Mouse (Mus musculus): Measurements from ENCODE around the gene Prtg. TPM values are rescaled to one million over a fixed set of nuclear protein-coding genes. Genes with fewer than 3 reads are reported as not detected.

Prtg gene
- polyA plus RNA-seq, 1 experiment from 2014 or later = 0.61 TPM

- no peak for ATAC-seq (ENCODE audit: low FRiP score)
- no peak overlapping the region for H3K4me2 ChIP-seq
- H3K9ac ChIP-seq (replicated peaks) = no peak overlapping the region
Observed at GRCm38 (mm10) chr9:72787732-72788131, 18.9 kb upstream of the Prtg start.

DNA sequence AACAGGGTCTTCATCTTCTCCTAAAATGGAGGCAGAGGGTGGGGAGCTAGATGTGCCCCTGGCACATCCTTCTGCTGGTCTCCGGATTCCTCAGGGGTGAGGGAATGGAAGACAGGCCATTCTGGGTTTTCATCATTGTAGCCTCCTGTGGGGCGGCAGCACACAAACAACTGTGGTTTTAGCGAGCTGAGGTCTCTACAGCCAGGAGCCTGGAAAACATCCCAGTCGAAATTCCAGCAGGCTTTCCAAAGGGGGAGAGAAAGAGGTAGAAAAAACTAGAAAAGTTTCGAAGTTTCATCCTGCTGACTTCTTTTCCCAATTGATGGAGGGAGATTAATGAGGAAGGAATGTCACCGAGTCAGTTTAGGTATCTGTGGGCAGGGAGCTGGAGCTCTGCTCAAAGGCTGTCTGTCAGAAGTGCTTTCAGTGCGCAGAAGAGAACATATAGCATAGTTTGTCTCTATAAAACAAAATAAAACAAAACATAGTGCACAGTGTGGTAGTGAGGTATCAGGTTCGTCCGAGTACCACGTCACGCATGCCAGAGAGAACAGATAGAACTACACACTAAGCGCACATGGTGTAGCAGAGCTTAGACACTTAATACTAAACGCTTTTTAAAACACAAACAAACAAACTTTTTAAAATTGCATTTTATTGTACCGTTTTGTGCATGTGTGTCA lies 16.0 kb upstream of the Prtg start:
- whole genome bisulfite sequencing = 57% methylated on average over 14 of the region's 14 CpGs
- Histone ChIP-seq H3K27ac (replicated peaks) (no peak overlapping the region), H3K36me3 (no peaks in the 10 kb centered on the region), H3K4me1 (peaks cover 7% of the 10 kb centered on the region), H3K4me3 (replicated peaks) (no peak overlapping the region), H3K9ac (replicated peaks) (no peak overlapping the region), H3K9me3 (replicated peaks) (no peaks in the 10 kb centered on the region), H3K4me2 (peak overlapping the region; percentile 26; the same call in 1 of the 2 replicates), H3K27me3 (replicated peaks) (no peaks in the 10 kb centered on the region)
- no peak for ATAC-seq (ENCODE audit: low FRiP score)

More at GRCm38 (mm10) chr9:72787732-72788131, 18.9 kb upstream of the Prtg start:
- H3K36me3 ChIP-seq = no peaks in the 10 kb centered on the region
- WGBS = 83% methylated on average over 1 of the region's 1 CpGs
- H3K27me3 ChIP-seq (replicated peaks) = no peaks in the 10 kb centered on the region
- no peak overlapping the region for H3K4me3 ChIP-seq (replicated peaks)
- no peaks in the 10 kb centered on the region for H3K9me3 ChIP-seq (replicated peaks)
- peaks cover 7% of the 10 kb centered on the region for H3K4me1 ChIP-seq
- H3K27ac ChIP-seq (replicated peaks) = no peak overlapping the region

GRCm38 (mm10) chr9:72791213-72791582 lies 15.5 kb upstream of the Prtg start:
- no peak overlapping the region for H3K9ac ChIP-seq (replicated peaks)
- H3K27ac ChIP-seq (replicated peaks) = no peak overlapping the region
- no peaks in the 10 kb centered on the region for H3K27me3 ChIP-seq (replicated peaks)
- no peaks in the 10 kb centered on the region for H3K9me3 ChIP-seq (replicated peaks)
- no peak overlapping the region for H3K4me3 ChIP-seq (replicated peaks)
- H3K4me1 ChIP-seq = peaks cover 7% of the 10 kb centered on the region
- no peaks in the 10 kb centered on the region for H3K36me3 ChIP-seq
- 49% methylated on average over 10 of the region's 10 CpGs for WGBS
- ATAC-seq (ENCODE audit: low FRiP score) = no peak
- H3K4me2 ChIP-seq = peak overlapping the region; percentile 26

DNA sequence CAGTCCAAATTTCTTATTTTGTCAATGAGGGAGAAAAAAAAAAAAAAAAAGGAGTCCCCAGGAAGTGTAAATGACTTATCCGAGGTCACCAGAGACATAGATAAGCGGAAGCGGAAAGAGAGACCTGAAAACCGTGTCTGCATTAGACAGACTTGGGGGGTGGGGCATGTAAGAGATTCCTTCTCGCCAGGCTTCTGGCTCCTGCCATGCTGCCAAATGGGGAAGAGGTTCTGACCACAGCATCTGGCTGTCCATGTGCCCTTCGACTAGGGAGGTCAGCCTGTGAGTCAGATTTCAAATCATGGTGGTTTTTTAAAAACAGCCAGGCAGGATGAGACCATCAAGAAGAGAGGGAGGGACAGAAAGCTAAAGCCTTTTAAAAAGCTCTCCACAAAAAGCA lies 15.0 kb upstream of the Prtg start:
- H3K9ac ChIP-seq (replicated peaks) = no peak overlapping the region
- H3K27ac ChIP-seq (replicated peaks) = no peak overlapping the region
- no peak for ATAC-seq (ENCODE audit: low FRiP score)
- H3K4me3 ChIP-seq (replicated peaks) = peak overlapping the region; percentile 9; the same call in 1 of the 2 replicates
- peaks cover 7% of the 10 kb centered on the region for H3K4me1 ChIP-seq
- no peaks in the 10 kb centered on the region for H3K9me3 ChIP-seq (replicated peaks)
- peak overlapping the region; percentile 26 for H3K4me2 ChIP-seq
- no peaks in the 10 kb centered on the region for H3K36me3 ChIP-seq
- H3K27me3 ChIP-seq (replicated peaks) = no peaks in the 10 kb centered on the region
- WGBS = 14% methylated on average over 6 of the region's 6 CpGs

DNA sequence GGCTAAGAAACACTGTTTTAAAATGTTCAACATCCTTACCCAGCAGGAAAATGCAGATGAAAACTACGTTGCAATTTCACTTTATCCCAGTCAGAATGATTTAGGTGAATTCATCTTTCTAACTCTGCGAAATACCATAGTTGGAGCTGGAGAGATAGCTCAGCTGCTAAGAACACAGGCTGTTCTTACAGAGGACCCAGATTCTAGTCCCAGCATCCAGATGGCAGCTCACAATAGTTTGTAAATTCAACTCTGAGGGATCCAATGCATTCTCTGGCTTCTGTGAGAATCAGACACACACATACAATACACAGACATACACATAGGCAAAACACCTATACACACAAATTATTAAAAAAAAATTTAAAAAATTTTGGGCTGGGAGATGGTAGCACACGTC lies 11.4 kb upstream of the Prtg start:
- ATAC-seq (ENCODE audit: low FRiP score) = no peak
- no peaks in the 10 kb centered on the region for H3K27me3 ChIP-seq (replicated peaks)
- no peak overlapping the region for H3K4me3 ChIP-seq (replicated peaks)
- no peak overlapping the region for H3K27ac ChIP-seq (replicated peaks)
- peaks cover 7% of the 10 kb centered on the region for H3K4me1 ChIP-seq
- WGBS = 86% methylated on average over 3 of the region's 3 CpGs
- H3K9ac ChIP-seq (replicated peaks) = no peak overlapping the region
- no peaks in the 10 kb centered on the region for H3K36me3 ChIP-seq
- no peaks in the 10 kb centered on the region for H3K9me3 ChIP-seq (replicated peaks)
- no peak overlapping the region for H3K4me2 ChIP-seq

DNA sequence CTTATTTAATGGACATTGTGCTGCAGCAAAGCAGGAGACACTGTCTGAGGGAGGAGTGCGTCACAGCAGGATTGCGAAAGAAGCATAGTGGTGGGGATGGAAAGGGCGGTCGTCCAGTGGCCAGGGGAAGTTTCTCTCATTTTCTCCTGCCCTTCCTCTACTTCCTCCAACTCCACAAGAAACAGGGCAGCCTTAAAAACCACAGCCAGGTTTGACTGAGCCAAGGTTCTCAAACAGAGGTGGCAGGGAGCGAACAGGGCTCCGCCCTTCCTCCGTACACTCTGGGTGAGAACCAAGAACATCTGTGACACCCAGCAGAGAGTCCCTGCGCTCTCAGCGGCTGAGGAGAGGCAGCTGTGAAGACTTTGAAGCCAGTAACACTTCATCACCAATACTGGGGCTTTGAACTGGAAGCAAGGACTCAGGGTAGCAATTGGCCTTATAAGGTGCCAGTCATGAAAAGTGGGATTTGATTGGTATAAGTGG lies 9.5 kb upstream of the Prtg start:
- no peaks in the 10 kb centered on the region for H3K27me3 ChIP-seq (replicated peaks)
- no peak overlapping the region for H3K4me2 ChIP-seq
- H3K27ac ChIP-seq (replicated peaks) = no peak overlapping the region
- no peaks in the 10 kb centered on the region for H3K9me3 ChIP-seq (replicated peaks)
- no peaks in the 10 kb centered on the region for H3K4me1 ChIP-seq
- WGBS = 49% methylated on average over 9 of the region's 9 CpGs
- no peak overlapping the region for H3K9ac ChIP-seq (replicated peaks)
- no peaks in the 10 kb centered on the region for H3K36me3 ChIP-seq
- H3K4me3 ChIP-seq (replicated peaks) = no peak overlapping the region
- no peak for ATAC-seq (ENCODE audit: low FRiP score)

- H3K27me3 ChIP-seq (replicated peaks) = no peaks in the 10 kb centered on the region
- H3K27ac ChIP-seq (replicated peaks) = no peak overlapping the region
- H3K4me2 ChIP-seq = no peak overlapping the region
- WGBS = 38% methylated on average over 4 of the region's 4 CpGs
- no peak overlapping the region for H3K9ac ChIP-seq (replicated peaks)
- no peaks in the 10 kb centered on the region for H3K9me3 ChIP-seq (replicated peaks)
- no peaks in the 10 kb centered on the region for H3K36me3 ChIP-seq
- no peak for ATAC-seq (ENCODE audit: low FRiP score)
- no peak overlapping the region for H3K4me3 ChIP-seq (replicated peaks)
- peaks cover 18% of the 10 kb centered on the region for H3K4me1 ChIP-seq
Observed at GRCm38 (mm10) chr9:72803280-72803679, 3.4 kb upstream of the Prtg start.

- Histone ChIP-seq H3K36me3 (no peaks in the 10 kb centered on the region), H3K4me2 (peak overlapping the region; percentile 100), H3K4me3 (replicated peaks) (peak overlapping the region; percentile 82), H3K9ac (replicated peaks) (no peak overlapping the region), H3K9me3 (replicated peaks) (no peaks in the 10 kb centered on the region), H3K4me1 (peaks cover 18% of the 10 kb centered on the region), H3K27me3 (replicated peaks) (peaks cover 6% of the 10 kb centered on the region), H3K27ac (replicated peaks) (no peak overlapping the region)
- no peak for ATAC-seq (ENCODE audit: low FRiP score)
- 9% methylated on average over 14 of the region's 14 CpGs for WGBS
Observed at GRCm38 (mm10) chr9:72806146-72806545, 528 bp upstream of the Prtg start.

DNA sequence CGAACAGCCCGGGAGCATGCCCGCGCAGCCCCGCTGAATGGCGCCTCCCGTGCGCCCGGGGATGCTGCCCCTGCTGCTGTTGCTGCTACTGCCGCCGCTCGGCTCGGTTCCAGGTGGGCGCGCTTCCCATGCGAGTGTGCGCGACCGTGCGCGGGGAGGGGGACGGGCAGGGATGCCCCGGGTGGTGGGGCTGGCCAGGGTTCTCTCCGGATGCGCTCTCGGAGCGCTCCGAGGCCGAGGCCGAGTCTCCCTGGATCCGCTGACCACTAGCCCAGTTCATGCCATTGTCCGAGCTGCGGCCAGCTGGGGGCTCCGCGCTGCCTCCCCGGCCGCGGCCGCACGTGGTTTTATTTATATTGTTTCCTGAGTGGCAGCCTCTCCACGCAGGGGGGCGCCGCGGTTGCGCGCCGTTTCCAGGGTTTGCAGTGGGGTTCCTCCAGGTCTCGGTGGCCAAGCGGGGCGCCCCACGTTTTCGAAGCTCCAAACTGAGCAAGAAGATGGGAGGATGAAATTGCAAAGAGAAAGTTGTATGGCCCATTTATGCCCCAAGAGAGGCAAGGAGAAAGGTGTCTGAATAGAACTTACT lies 839 bp downstream of the Prtg start:
- peak; percentile 91 for ATAC-seq (ENCODE audit: low FRiP score)
- peak overlapping the region; percentile 100 for H3K4me2 ChIP-seq
- 0% methylated on average over 29 of the region's 52 CpGs for WGBS

GRCm38 (mm10) chr9:72808176-72808575 lies 1.5 kb downstream of the Prtg start:
- peaks cover 23% of the 10 kb centered on the region for H3K4me1 ChIP-seq
- ATAC-seq (ENCODE audit: low FRiP score) = no peak
- peak overlapping the region; percentile 82 for H3K4me3 ChIP-seq (replicated peaks)
- no peaks in the 10 kb centered on the region for H3K36me3 ChIP-seq
- peak overlapping the region; percentile 100 for H3K4me2 ChIP-seq
- no peaks in the 10 kb centered on the region for H3K9me3 ChIP-seq (replicated peaks)
- no peak overlapping the region for H3K27ac ChIP-seq (replicated peaks)
- 2% methylated on average over 6 of the region's 6 CpGs for WGBS
- peaks cover 7% of the 10 kb centered on the region for H3K27me3 ChIP-seq (replicated peaks)
- no peak overlapping the region for H3K9ac ChIP-seq (replicated peaks)

More for the DNA sequence above, 839 bp downstream of the Prtg start:
- Histone ChIP-seq H3K27me3 (replicated peaks) (peaks cover 7% of the 10 kb centered on the region), H3K36me3 (no peaks in the 10 kb centered on the region), H3K9me3 (replicated peaks) (no peaks in the 10 kb centered on the region), H3K9ac (replicated peaks) (peak overlapping the region; percentile 81), H3K4me3 (replicated peaks) (peak overlapping the region; percentile 82), H3K27ac (replicated peaks) (peak overlapping the region; percentile 77), H3K4me1 (peaks cover 20% of the 10 kb centered on the region)

DNA sequence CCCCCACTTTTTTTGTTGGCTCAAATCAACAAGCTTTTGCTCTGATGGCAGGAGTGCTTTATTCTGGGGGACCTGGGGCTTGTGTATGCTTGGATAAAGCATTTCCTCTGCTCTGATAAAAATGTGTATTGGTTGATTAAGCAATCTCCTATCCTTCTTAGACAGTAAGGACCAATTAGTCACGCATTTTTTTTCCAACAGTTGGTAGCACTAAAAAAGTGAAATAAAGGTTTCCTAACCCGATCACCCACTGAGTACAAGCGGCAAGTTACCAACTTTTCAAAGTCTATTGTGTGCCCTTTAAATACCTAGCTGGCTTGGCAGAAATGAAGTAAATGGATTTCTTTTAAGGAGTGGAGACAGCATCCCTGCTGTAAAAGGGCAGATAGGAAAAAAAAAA lies 1.9 kb downstream of the Prtg start:
- Histone ChIP-seq H3K9ac (replicated peaks) (no peak overlapping the region), H3K27ac (replicated peaks) (no peak overlapping the region), H3K4me3 (replicated peaks) (no peak overlapping the region), H3K4me2 (0 out of 2 replicates have a peak overlapping the region, but pooled peaks have one; percentile 100), H3K36me3 (no peaks in the 10 kb centered on the region), H3K27me3 (replicated peaks) (peaks cover 7% of the 10 kb centered on the region), H3K4me1 (peaks cover 23% of the 10 kb centered on the region), H3K9me3 (replicated peaks) (no peaks in the 10 kb centered on the region)
- WGBS = 9% methylated on average over 3 of the region's 3 CpGs
- no peak for ATAC-seq (ENCODE audit: low FRiP score)

DNA sequence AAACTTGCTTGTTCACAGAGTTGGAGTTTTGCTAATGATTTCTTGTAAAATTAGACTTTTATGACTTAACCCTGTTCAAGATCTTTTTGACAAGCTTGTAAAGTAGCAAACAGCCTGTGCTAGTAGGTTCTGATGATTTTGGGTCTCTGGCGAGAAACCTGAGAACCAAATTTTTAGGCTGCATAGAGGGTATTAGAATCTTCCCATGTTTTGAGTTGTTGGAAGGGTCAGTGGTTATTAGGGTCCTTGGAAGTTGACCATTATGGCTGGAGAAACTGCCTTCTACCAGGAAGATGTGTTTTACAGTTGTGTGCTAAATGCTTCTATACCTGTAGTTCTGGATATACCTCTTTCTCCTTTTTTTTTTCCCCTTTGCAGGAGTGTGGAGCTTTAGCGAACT lies 2.4 kb downstream of the Prtg start:
- no peak overlapping the region for H3K9ac ChIP-seq (replicated peaks)
- 52% methylated on average over 2 of the region's 2 CpGs for WGBS
- H3K27ac ChIP-seq (replicated peaks) = no peak overlapping the region
- H3K4me3 ChIP-seq (replicated peaks) = no peak overlapping the region
- ATAC-seq (ENCODE audit: low FRiP score) = no peak
- peaks cover 23% of the 10 kb centered on the region for H3K4me1 ChIP-seq
- H3K4me2 ChIP-seq = no peak overlapping the region
- no peaks in the 10 kb centered on the region for H3K9me3 ChIP-seq (replicated peaks)
- no peaks in the 10 kb centered on the region for H3K36me3 ChIP-seq
- H3K27me3 ChIP-seq (replicated peaks) = peaks cover 7% of the 10 kb centered on the region

Data from neural tube, embryonic 15.5 days (tissue).